Mouse (Mus musculus) urinary bladder, postnatal 4 days (tissue): ENCODE data around the gene Celf1.

Experiments used
- DNase-seq, 2 experiments: peaks; one replicate each; pipeline ENCODE4 v3.0.0; 2021 to 2022; ENCODE audit warnings: low spot score in 2 of 2

Celf1 gene

GRCm38 (mm10) chr2:90939750-90940149 is 432 bp upstream of the Celf1 start:
- DNase-seq: no peak

- no peak for DNase-seq
These were observed 1.6 kb downstream of the Celf1 start for GRCm38 (mm10) chr2:90941744-90942143.

GRCm38 (mm10) chr2:90950149-90950548 is 10.0 kb downstream of the Celf1 start:
- DNase-seq: no peak

- no peak for DNase-seq
These were observed 10.5 kb downstream of the Celf1 start for GRCm38 (mm10) chr2:90950582-90951194.

DNA sequence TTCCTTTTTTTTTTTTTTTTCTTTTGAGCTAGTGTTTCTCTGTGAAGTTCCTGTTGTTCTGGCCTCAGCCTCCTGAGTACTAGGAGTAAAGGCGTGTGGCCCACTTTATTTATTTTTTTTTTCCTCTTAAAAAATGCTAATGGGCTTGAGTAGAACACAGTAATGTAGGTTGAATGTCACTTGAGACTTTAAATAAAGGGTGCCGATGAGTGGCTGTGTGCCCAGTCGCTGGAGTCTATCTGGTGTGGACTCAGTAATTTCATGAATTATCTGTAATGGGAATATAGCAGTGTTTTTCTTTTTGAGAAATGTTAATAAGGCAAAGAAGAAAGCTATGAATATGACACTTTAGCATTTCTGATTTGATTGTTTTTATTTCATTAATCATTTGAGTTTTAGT is 13.3 kb downstream of the Celf1 start:
- DNase-seq: no peak

- no peak for DNase-seq
These were observed 15.9 kb downstream of the Celf1 start for GRCm38 (mm10) chr2:90956053-90956452.

GRCm38 (mm10) chr2:90958856-90959255 is 18.7 kb downstream of the Celf1 start:
- DNase-seq: no peak

DNA sequence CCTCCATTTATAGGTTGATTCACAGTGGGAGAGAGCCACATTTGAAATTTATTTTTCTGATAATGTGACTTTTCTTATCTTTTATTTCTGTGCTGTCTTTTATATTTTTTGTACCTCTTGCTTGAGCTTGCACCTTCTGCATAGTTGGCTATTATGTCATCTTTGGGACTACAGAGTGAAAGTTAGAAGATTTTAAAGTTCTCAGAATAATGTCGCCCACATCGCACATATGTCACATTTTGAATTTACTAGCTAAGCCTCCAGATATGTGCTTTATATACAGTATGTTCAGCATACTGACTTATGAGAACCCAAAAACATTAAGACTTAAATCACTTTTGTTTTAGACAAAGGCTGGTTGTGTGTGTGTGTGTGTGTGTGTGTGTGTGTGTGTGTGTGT is 19.8 kb downstream of the Celf1 start:
- DNase-seq: no peak

DNA sequence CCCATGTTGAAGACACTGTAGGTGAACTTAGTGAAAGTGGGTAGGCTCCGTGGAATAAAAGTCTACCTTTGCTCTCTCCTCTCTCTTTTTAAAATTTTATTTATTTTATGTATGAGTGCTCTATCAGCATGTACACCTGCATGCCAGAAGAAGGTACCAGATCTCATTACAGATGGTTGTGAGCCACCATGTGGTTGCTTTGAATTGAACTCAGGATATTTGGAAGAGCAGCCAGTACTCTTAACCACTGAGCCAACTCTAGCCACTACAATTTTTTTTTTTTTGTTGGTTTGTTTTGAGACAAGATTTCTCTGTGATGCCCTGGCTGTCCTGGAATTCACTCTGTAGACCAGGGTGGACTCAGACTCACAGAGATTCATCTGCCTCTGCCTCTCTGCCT is 23.1 kb downstream of the Celf1 start:
- DNase-seq: no peak

GRCm38 (mm10) chr2:90964811-90965465 is 24.8 kb downstream of the Celf1 start:
- peak in 1 of 2 experiments; percentile 21 for DNase-seq

GRCm38 (mm10) chr2:90965466-90966080 is 25.4 kb downstream of the Celf1 start:
- DNase-seq: no peak

DNA sequence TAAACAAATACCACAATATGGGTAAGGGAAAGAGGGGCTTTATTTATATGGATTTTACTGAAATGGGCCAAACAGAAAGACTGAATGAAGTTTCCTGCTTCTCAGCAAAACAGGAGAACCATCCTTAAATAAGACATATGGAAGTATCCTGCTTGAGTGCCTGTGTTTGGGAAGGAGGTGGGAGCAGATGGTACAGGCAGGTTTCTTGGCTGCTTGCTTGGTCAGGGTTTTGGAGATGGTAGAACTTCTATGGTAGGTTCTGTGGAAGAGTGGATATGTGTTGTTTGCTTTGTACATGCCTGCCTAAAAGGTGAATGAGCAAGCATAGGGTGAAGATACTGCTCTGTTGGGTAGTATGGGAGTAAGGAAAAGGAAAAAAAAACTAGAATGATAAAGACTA is 30.4 kb downstream of the Celf1 start:
- DNase-seq: no peak

DNA sequence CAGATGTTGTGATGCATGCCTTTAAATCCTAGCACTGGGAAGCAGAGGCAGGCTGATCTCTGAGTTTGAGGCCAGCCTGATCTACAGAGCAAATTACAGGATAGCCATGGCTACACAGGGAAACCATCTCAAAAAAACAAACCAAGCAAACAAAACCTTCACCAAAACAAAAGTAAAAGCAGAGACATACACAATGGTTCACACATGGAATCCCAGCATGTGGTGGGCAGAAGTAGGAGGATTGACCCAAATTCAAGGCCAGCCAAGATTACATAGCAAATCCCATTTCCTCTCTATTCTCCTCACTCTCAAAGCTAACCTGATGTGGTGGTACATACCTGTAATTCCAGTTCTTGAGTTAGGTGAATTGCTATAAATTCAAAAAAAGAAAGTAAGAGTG is 33.9 kb downstream of the Celf1 start:
- DNase-seq: no peak

GRCm38 (mm10) chr2:90975181-90975835 is 35.1 kb downstream of the Celf1 start:
- DNase-seq: no peak

DNA sequence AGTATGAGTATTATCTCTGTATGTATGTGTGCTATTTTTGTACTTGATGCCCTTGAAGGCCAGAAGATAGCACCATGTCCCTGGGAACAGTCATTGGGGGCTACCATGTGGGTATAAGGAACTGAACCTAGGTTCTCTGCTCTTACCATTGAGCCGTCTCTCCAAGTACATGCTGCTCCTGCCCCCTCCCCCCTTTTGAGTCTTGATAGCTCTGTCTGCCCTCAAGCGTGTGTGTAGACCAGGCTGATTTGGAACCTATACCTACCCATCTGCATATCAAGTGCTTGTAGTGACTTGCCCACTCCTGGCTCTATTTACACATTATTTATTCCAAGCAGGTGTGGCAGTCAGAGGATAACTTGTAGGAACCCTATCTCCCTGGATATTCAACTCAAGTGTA is 36.4 kb downstream of the Celf1 start:
- no peak for DNase-seq

DNA sequence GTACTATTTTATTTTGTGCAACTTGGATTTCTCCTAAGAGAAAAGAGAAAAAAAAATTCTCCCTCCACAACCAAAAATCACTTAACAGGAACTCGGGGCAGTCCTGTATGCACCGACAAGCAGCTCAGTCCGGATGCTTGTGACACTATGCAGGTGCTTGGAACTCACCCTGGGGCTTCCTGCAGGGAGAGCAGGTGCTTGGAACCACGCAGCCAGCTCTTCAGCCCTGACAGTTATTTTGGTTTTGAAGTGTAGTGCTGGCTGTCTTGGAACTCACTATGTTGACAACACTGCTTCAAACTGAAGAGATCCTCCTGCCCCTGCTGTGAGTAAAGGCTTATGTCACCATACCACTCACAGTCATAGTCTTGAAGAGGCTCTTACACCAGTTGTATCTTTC is 37.1 kb downstream of the Celf1 start:
- DNase-seq: no peak

- DNase-seq: no peak
These were observed 45.9 kb downstream of the Celf1 start for GRCm38 (mm10) chr2:90986055-90986454.

- no peak for DNase-seq
These were observed 68.4 kb downstream of the Celf1 start for GRCm38 (mm10) chr2:91008536-91008935.

GRCm38 (mm10) chr2:91013881-91014280 is 73.7 kb downstream of the Celf1 start:
- DNase-seq: no peak

GRCm38 (mm10) chr2:91015386-91015785 is 75.2 kb downstream of the Celf1 start:
- DNase-seq: no peak

GRCm38 (mm10) chr2:91018061-91018788 is 78.0 kb downstream of the Celf1 start:
- no peak for DNase-seq

DNA sequence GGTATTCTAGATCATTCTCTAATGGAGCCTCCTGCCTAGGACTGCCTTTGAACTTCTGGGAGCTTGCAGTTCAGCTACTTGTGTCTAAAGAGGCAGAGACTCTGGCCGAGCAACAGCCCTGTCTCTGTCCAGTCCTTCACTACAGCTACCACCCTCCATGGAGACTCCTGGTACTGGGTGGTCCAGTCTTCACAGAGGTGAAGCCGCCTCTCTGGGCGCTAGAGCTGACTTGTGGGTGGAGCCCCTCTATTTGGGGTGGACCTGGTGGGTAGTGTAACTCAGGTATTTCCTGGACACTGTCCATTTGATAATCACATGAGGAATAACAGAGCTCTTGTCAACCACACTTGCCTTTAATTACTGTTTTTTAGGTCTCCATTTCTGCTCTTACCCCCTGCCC is 79.7 kb downstream of the Celf1 start:
- no peak for DNase-seq
